Mouse (Mus musculus): ENCODE measurements at regions not wholly inside any gene's neighbourhood (a gene's known extent, or its start where the extent isn't known, plus 50 kb on each side); places are given as distances from the start of the nearest gene placed in this dataset.

GRCm38 (mm10) chr15:61345101-61345500 is 422.3 kb upstream of the A1bg start:
- no peak for TF ChIP-seq RAD21 (IDR thresholded peaks at IDR 0.05; ENCODE audit: low read depth, low read length)
- TF ChIP-seq CHD1 (IDR thresholded peaks at IDR 0.05; ENCODE audit: low read depth, low read length), result no peak
- no peak for TF ChIP-seq SMC3 (IDR thresholded peaks at IDR 0.05; ENCODE audit: low read depth, low read length)
- no peak for TF ChIP-seq POLR2A (IDR thresholded peaks at IDR 0.05; ENCODE audit: low read depth, low read length)
- TF ChIP-seq CTCF (conservative IDR thresholded peaks at IDR 0.05 in 1 of 2, IDR thresholded peaks at IDR 0.05 in 1 of 2; ENCODE audit: low read depth in 2 of 2, low read length in 2 of 2), result no peak
- TF ChIP-seq CHD2 (IDR thresholded peaks at IDR 0.05; ENCODE audit: low read length), result no peak
- TF ChIP-seq ZC3H11A (IDR thresholded peaks at IDR 0.05; ENCODE audit: low read depth, low read length), result no peak
- no peak for TF ChIP-seq ZMIZ1 (IDR thresholded peaks at IDR 0.05; ENCODE audit: low read depth, low read length)

Measured in CH12.LX (cell line).